Mouse (Mus musculus): ENCODE results near the gene Stxbp1. TPM values are rescaled to one million over a fixed set of nuclear protein-coding genes. Genes with fewer than 3 reads are reported as not detected.

Gene Stxbp1
- polyA plus RNA-seq, 2 experiments from 2014 or later, result 4.2 to 4.7 TPM

DNA sequence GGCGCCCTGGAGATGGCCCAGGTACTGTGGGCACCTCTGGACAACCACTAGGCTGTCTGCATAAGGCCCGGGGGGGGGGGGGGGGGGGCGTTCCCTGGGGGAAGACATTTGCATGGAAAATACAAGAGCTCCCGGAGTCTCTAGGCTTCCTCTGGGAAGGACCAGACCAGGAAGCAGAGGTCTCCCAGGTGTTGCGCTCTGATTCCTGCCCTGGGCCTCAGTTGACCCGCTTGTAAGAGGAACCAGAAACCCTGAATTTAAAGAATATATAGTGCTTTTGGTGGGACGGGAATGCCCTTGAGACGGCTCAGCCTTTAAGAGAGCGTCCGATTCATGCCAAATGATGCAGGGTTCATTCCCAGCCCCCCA is 95.4 kb downstream of the Stxbp1 start:
- ATAC-seq, result no peak

DNA sequence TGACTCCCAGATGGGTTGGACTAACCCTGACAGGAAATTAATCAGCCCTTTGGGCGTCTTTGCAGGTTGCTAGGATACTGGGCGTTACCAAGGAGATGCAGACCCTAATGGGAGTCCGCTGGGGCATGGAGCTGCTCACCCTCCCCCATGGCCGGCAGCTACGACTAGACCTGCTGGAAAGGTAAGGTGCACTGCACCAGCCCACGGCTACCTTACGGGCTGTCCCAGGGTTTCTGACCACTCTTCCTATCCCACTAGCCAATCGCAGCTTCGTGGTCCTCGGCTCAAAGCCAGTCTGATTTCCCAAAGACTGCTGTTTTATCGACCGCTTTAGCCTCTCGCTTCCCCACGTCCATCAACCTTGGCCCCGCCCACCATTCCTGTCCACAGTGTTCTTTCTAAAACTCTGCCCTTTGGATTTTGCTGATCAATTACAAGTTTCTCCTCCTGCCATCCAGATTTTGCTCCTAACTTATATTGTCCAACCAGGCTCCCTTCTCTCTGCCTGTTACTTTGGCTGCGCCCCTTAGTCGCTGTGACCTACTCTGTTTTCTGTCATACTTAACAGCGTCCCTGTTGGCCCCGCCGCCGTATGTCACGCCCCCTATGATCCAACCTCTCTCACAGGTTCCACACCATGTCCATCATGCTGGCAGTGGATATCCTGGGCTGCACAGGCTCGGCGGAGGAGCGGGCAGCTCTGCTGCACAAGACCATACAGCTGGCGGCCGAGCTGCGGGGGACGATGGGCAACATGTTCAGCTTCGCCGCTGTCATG is 96.0 kb downstream of the Stxbp1 start:
- no peak for ATAC-seq

DNA sequence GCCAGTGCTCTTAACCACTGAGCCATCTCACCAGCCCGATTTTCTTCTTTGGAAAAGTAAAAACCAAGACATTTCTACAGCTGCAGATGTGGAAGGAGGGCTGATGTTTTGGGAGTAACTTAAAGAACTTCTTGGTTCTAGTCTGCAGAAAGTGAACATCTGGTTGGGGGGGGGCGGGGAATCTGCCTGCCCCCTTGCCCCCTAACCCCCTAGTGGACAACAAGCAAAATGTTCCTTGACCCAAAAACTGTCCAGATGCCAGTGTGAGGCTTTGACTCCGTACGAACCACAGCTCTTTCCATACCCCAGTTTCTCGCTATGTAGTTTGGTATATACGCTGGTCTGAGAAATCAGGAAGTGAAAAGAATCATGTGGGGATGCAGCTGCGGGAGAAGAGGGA is 96.8 kb downstream of the Stxbp1 start:
- no peak for ATAC-seq

DNA sequence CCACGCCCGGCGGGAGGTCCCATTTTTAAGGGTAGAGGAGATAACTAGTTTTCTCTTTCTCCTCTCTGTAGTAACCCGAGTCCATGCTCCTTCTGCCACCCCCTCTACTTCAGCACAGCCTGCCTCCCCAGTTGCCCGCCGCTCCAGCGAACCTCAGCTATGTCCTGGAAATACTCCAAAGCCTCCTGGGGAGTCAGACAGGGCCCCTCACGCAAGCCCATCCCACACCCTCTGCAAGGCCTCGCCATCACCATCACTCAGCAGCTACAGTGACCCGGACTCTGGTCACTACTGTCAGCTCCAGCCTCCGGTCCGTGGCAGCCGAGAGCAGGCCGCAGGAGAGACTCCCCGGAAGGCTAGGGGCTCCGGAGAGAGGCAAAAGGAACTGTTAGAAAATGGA is 98.0 kb downstream of the Stxbp1 start:
- no peak for ATAC-seq

DNA sequence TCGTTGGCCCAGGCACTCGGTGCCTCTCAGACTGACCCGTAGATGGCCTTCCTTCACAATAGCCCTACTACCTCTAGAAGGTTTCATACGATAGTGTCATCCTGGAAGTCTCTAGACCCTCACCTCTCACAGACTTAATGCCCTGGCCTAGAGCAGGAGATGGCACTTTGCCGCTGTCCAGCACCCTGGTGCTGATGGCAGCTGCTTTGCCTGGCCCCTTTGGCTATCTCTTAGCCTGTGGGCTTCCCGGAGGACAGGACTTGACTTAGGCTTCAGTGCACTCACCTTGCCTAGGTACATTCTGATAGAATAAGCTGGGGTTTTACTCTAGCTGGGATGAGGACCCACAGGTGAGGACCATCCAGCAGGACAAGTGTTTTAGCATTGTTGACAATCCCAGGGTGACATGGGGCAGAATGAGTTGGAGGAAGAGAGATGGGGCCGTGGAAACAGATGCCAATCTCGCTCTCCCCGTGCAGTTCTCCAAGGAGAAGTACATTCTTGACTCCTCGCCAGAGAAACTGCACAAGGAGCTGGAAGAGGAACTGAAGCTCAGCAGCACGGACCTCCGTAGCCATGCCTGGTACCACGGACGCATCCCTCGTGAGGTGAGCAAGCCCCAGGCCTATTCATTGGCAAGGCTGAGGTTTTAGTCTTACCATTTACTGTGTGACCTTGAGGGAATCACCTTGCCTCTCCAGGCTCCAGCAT is 102.6 kb downstream of the Stxbp1 start:
- no peak for ATAC-seq

DNA sequence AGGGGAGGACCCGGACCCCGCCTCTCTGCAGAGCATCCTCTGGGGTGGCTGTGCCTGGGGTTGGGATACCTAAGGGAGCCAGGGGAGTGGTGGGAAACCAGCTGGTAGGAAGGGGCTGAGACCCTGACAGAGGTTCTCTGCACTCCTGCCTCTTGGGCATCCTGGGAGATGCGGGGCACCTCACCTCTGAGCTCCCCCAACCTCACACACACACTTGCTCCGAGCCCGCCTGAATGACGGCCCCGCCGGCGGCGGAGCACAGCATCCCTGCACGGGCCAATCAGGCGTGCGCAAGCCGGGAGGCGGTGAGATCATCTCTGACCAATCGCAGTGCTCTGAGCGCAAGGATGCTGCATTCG is 104.9 kb downstream of the Stxbp1 start:
- ATAC-seq, result no peak

DNA sequence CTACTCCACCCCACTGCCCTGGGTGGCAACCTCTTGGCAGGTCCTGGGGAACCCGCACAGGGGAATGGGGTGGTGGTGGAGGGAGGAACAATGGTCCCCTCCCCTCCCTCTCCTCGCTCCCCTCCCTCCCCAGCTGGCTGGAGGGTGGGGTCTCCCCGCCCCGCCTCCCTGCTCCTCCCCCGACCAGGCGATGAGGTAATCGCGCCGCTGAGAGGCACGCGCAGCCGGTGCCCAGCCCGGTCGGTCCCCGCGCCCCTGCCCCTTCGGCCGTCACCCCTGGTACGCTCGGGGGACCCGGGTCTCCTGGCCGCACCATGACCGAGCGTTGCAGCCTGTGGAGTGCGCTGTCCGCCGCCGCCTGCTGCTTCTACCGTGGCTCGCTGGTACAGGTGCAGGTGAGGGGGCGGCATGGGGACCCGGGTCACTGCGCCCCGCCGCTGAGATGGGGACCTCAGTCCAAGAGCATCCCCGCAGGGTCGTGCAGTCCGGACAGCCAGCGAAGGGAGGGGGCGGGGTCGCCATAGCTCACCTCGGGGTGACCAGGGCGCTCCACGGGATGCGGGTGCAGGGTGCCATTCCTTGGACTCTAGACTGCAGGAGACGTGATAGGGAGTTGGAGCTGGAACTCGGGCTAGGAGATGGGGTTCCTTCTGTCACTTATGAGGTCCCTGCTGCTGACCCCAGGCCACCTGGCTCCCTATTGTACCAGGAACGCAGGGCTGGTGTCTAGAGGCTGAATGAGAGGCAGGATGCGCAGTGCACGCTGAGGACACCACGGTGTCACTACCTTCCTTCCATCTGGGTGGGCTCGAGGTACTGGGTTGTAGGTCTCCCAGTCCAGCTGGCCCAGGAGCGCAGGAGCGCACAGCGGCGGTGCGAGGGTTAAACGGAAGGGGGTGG is 105.5 kb downstream of the Stxbp1 start:
- no peak for ATAC-seq

DNA sequence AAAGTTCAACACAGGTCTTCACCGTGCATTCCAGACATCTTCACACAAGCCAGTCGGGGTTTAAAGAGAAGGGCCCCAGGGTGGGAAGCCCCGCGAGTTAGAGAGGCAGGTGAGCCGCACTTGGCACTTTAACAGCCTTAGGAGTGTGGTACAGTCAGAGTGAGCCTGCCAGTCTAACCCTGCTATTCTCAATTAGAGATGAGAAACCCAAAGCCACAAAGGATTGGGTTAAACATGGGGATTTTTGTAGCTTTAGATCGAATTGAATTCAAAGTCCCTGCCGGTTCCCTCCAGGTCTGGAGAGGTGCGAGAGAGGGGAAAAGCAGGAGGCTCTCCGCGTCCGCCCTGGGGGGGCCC is 106.2 kb downstream of the Stxbp1 start, which contains the start of gene 6330409D20Rik:
6330409D20Rik (minus strand) TSS at position 101 of the 357 bp plus-strand sequence.
- no peak for ATAC-seq

DNA sequence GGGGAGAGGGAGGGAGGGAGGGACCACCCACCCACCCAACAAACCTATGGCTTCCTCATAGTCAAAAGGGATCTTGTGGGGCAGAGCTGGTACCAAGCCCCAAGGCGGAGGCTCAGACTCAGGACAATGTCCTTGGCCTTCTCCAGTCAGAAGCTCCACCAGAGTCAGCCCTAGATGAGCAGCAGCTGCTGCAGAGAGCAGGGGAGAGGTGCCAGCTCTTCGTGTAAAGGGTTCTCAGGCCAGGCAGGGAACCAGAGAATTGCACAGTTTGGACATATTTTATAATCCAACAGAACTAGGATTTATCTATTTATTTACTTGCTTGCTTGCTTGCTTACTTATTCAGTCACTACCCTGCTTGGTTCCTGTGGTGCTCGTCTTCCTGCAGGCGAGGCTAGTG is 107.7 kb downstream of the Stxbp1 start:
- ATAC-seq, result no peak

Other genes with a start within 250 kb of the Stxbp1 start
- gene St6galnac6, start 247.5 kb downstream of the Stxbp1 start, polyA plus RNA-seq (2017; shearing (Covaris generic)), result 1 to 10 TPM; 3.1 to 4.7 TPM
- not detected for gene Ak1, start 225.5 kb downstream of the Stxbp1 start, polyA plus RNA-seq (2017; shearing (Covaris generic))
- gene Eng, start 200.7 kb downstream of the Stxbp1 start, polyA plus RNA-seq (2017; shearing (Covaris generic)), result not detected
- gene Fpgs, start 143.1 kb downstream of the Stxbp1 start, polyA plus RNA-seq (2017; shearing (Covaris generic)), result 10 to 100 TPM in 1 of 2 experiments, 1 to 10 TPM in 1; 9.4 to 12.5 TPM
- gene Cdk9, start 134.2 kb downstream of the Stxbp1 start, polyA plus RNA-seq (2017; shearing (Covaris generic)), result 10 to 100 TPM; 16.3 to 22.9 TPM
- 10 to 100 TPM; 54.0 to 90.6 TPM for gene Sh2d3c, start 126.2 kb downstream of the Stxbp1 start, polyA plus RNA-seq (2017; shearing (Covaris generic))
- gene 6330409D20Rik, start 106.2 kb downstream of the Stxbp1 start, polyA plus RNA-seq (2017; shearing (Covaris generic)), result under 1 TPM in 1 of 2 experiments, not detected in 1; 0.58 TPM
- 10 to 100 TPM; 64.5 to 84.5 TPM for gene Tor2a, start 90.0 kb downstream of the Stxbp1 start, polyA plus RNA-seq (2017; shearing (Covaris generic))
- gene Ttc16, start 71.6 kb downstream of the Stxbp1 start, polyA plus RNA-seq (2017; shearing (Covaris generic)), result 1 to 10 TPM; 1.4 to 1.6 TPM
- 1 to 10 TPM; 2.9 to 3.8 TPM for gene Ptrh1, start 71.5 kb downstream of the Stxbp1 start, polyA plus RNA-seq (2017; shearing (Covaris generic))
- 1 to 10 TPM; 1.5 to 2.4 TPM for gene Cfap157, start 62.8 kb downstream of the Stxbp1 start, polyA plus RNA-seq (2017; shearing (Covaris generic))
- 1 to 10 TPM in 1 of 2 experiments, under 1 TPM in 1; 0.97 to 1.0 TPM for gene Fam129b, start 28.9 kb upstream of the Stxbp1 start, polyA plus RNA-seq (2017; shearing (Covaris generic))
- 100 to 1,000 TPM in 1 of 2 experiments, 10 to 100 TPM in 1; 43.5 to 613 TPM for gene Rpl12, start 114.3 kb upstream of the Stxbp1 start, polyA plus RNA-seq (2017; shearing (Covaris generic))
- 10 to 100 TPM in 1 of 2 experiments, 1 to 10 TPM in 1; 5.5 to 11.1 TPM for gene Lrsam1, start 114.4 kb upstream of the Stxbp1 start, polyA plus RNA-seq (2017; shearing (Covaris generic))
- gene Slc2a8, start 134.8 kb upstream of the Stxbp1 start, polyA plus RNA-seq (2017; shearing (Covaris generic)), result 1 to 10 TPM; 1.7 to 3.3 TPM

Measured in CD4-positive, CD25-positive, alpha-beta regulatory T cell, adult 4 months (primary cell).